Mouse (Mus musculus): ENCODE measurements around the gene Ttll1.

Ttll1 gene

DNA sequence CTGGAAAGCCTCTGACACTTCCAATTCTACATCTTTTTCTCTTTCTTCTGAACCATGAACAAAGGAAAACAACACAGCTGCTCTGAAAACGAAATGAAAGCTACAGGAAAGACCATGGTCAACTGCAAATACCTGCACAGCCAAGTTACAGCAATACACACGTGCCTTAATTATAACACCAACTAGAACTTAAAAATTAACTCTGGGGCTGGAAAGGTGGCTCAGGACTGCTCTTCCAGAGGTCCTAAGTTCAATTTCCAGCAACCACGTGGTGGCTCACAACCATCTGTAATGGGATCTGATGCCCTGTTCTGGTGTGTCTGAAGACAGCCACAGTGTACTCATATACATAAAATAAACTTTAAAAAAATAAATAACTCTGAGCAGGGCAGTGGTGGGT, 55.7 kb downstream of the Ttll1 start:
- no peak for DNase-seq (ENCODE audit: low spot score in 2 of 2)

- DNase-seq (ENCODE audit: low spot score in 2 of 2): no peak
Observed at GRCm38 (mm10) chr15:83454419-83454818, 56.3 kb downstream of the Ttll1 start.

DNA sequence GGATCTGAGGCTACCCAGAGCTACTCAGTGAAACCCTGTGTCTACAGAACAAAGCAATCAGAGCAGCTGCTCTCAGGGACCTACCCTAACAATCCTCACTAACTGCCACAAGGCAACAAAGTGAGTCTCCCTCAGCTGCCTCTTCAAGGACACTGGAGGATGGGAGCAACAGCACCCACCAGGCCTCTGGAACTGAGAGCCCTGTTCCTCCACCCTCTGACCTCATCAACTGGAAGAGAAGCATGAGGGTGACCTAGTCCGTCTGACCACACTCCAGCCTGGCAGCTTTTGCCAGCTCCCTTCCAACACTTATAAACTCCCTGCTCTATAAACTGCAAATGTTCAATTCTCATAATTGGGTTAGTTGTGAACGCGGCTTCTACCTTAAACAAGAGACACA, 56.8 kb downstream of the Ttll1 start:
- DNase-seq (ENCODE audit: low spot score in 2 of 2): no peak

DNA sequence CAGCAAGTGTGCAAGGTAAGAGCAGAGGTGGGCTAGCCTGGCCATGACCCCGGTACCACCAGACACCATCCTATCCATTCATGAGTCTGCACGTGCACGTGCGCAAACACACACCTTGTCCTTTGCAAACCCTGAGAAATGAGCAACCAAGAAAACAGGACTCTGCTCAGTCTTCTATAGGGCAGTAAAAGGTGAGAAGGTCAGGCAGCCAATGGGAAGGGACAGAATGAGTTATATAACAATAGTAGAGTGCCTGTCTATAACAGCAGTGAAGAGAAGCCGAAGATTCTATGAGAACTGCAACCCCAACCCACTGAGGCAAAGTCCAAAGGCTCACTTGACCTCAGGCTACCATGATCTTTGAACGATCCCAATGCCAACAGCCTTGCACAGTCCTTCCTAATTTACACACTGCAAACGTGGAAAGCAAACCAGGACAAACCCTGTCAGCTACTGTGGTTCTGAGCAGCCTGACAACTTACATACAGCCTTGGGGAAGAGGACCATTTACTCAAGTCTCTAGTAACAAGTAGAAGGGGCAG, 58.4 kb downstream of the Ttll1 start:
- no peak for DNase-seq (ENCODE audit: low spot score in 2 of 2)

GRCm38 (mm10) chr15:83451621-83452210, 59.0 kb downstream of the Ttll1 start:
- DNase-seq (ENCODE audit: low spot score in 2 of 2): no peak

DNA sequence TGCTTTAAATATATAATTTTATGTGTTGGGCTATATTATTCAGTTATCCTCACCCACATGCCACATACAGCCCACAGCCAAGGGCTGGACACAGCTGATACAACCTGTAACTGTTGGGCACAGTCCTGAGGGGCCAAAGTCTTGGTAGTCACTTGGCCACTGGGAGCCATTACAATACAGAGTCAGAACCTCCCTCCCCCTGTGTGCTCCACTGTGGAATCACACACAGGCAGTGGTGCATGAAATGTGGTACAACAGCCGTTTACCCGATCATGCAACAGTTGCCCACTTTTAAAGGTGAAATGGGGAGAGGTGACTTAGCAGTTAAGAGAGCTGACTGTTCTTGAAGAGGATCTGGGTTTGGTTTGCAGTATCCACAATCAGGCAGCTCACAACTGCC, 60.7 kb downstream of the Ttll1 start:
- DNase-seq (ENCODE audit: low spot score in 2 of 2): no peak

DNA sequence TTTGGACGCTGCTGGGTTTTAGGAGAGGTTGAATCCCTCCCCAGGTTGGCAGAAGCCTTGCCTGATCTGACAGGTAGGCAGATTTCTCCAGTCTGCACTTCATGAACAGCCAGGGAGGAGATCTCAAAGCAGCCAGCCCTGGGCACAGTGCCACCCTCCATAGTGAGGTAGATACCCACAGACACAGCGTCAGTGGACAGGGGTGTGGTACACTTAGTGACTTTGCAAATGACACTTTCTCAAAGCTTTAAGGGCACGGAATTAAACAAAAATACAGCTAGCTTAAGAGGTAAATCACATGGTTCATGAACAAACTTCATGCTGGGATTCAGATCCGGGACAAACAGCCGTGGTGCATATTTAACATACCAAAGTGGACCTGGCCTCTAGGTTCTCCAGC, 62.0 kb downstream of the Ttll1 start:
- DNase-seq (ENCODE audit: low spot score in 2 of 2): no peak

- peak; percentile 54 to 77 for DNase-seq (ENCODE audit: low spot score in 2 of 2)
Observed at GRCm38 (mm10) chr15:83447791-83448544, 62.7 kb downstream of the Ttll1 start.

GRCm38 (mm10) chr15:83445908-83446307, 64.8 kb downstream of the Ttll1 start:
- DNase-seq (ENCODE audit: low spot score in 2 of 2): no peak

DNA sequence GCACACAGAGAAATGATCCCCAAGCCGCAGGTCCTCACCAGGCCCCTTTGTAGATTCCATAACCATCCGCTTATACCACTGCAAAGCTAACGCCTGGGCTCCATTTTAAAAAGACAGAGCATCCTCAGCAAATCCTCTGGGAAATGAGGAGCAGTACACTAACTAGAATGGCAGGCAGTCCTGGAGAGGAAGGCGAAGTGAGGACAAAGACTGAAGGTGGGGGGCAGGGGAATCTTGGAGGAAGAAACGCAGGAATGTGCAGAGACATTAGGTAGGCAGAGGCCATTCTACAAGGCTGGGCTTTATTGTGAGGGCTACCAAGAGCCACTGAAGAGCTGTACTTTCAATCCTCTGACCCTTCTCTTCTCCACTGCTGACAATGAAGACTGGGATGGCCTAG, 65.3 kb downstream of the Ttll1 start:
- DNase-seq (ENCODE audit: low spot score in 2 of 2): no peak

- DNase-seq (ENCODE audit: low spot score in 2 of 2): no peak
Observed at GRCm38 (mm10) chr15:83444425-83444824, 66.3 kb downstream of the Ttll1 start.

DNA sequence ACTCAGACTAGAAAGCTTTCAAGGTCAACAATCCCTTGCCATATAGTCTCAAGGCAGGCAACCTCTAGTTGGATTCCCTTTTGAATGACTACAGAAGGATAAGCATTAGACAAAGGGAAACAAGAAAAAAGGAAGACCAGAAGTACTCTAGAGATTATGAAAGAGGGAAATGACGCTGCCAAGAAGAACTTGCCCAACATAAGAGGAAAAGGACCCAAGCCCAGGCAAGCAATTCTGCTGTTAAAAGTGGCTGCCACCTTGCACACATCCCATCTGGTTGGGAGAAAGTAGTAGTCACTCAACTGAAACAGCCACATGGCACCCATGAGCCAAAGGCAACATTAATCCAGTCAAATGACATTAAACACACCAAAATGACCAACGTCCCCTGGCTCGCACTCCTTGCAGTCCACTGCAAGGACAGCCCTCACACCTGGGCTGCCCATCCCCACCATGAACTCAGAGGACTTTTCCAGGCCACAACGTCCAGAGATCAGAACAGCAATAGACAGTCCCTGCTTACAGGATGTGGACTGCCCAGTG, 68.1 kb downstream of the Ttll1 start:
- DNase-seq (ENCODE audit: low spot score in 2 of 2): no peak

DNA sequence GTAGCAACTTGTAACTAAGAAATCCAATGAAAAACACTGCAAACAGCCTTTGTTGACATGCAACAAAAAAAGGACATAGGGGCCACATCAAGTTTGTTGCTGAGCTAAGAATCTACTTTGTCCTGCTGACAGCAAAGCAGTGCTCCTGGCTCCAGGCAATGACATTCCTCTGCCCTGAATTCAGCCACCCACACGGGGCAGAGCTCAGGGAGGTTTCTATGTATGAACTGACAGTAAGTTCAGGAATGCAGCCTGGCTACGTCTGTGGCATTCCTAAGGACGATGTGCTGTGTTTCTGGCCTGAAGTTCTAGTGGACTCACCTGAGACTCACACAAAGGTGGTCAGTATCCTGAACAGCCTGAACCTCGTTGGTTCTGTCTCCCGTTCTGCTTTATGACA, 70.0 kb downstream of the Ttll1 start:
- no peak for DNase-seq (ENCODE audit: low spot score in 2 of 2)

DNA sequence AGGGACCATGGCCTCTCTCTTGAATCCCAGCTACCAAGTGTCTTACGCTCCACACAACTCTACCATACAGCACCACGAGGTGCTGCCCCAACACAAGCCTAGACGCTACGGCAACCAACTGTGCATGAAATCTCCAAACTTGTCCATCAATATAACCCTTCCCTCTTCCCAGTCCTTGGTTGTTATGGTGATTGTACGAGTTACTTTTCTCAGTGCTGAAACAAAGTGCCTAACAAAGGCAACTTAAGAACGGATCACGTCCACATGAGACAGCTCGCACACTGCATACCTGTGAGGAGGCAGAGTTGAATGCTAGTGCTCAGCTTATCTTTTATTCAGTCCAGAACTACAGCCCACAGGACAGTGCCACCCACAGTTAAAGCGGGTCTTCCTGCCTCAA, 74.2 kb downstream of the Ttll1 start:
- DNase-seq (ENCODE audit: low spot score in 2 of 2): no peak

DNA sequence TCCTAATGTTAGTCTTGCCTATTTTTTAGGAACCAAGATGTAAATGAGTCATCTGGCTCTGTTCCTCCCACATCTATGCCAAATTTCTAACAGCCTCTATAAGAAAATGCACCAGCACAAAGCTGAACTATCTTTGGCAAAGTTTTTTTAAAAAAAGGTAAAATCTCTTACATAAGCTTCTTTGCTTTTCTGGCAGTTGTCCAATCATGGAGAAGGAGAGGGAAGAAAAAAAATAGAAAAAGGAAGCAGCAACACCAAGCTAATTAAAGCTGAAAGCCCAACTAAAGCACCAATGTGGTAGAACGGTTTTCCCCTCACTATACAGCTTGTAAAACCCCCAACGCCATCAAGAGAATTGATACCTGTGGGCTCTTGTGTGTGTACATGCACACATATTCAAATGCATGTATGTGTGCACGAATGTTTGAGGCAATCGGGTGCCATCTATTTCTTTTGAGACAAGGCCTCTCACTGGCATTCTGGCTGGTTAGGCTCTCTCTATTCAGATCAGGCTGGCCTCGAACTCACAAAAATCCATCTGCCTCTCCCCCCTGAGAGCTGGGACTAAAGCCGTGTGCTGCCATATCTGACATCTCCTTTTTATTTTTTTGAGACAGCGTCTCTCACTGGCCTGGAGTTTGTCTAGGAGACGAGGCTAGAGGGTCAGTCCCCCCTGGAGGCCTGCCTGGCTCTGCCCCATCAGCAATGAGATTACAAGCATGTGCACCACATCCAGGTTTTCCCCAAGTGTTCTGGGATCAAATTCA, 75.2 kb downstream of the Ttll1 start:
- no peak for DNase-seq (ENCODE audit: low spot score in 2 of 2)

DNA sequence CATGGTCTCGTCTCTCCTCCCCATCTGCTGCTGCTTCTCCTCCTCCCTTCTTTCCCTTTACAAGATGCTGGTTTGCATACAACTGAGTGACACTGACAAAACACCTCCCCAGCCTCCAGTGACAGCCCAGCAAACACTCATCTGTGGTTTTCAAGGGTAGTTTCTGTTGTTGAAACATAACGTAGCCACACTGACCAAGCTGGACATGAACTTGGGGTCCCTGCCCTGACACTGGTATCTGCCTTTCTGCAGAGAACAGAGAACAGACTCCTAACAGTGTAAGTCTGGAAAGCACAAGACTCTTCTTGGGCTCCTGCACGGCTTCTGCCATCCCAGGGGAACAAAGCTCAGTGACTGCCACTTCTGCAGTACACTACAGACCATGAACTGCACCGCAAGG, 76.0 kb downstream of the Ttll1 start:
- DNase-seq (ENCODE audit: low spot score in 2 of 2): no peak
